Mouse (Mus musculus) MEL (cell line): ENCODE data around the gene Pou3f1. TPM values are rescaled to one million over a fixed set of nuclear protein-coding genes. Genes with fewer than 3 reads are reported as not detected.

Source experiments
- DNase-seq: peaks from one replicate; pipeline ENCODE4 v3.0.0; 2011; ENCODE audit warnings: low read depth, low spot score
- H3K27ac ChIP-seq: 2 replicates; pipeline ENCODE4 v1.5.1; 2012; ENCODE audit warnings: low read depth, mild to moderate bottlenecking, control low read depth, low read length, moderate library complexity; ENCODE audit not compliant: control insufficient read depth
- H3K27me3 ChIP-seq, 2 experiments: fragments of 150-350 bp in 1 of 2; sonication (generic) in 1 of 2; 2 replicates each; pipeline ENCODE4 v1.6.1; 2012; ENCODE audit warnings: low read length in 2 of 2, mild to moderate bottlenecking in 2 of 2, improper control_type of control experiment in 1 of 2, moderate library complexity in 1 of 2; ENCODE audit not compliant: insufficient read depth in 2 of 2, control insufficient read depth in 1 of 2
- H3K36me3 ChIP-seq, 2 experiments: 2 replicates each; pipeline ENCODE4 v1.6.1; 2012 to 2014; ENCODE audit warnings: low read length in 2 of 2, improper control_type of control experiment in 1 of 2, inconsistent platforms in 1 of 2, mild to moderate bottlenecking in 1 of 2; ENCODE audit not compliant: insufficient read depth in 2 of 2, control insufficient read depth in 1 of 2
- H3K4me1 ChIP-seq, 2 experiments: fragments of 150-350 bp in 1 of 2; sonication (generic) in 1 of 2; 2 replicates each; pipeline ENCODE4 v1.6.1; 2012; ENCODE audit warnings: low read length in 2 of 2, improper control_type of control experiment in 1 of 2, mild to moderate bottlenecking in 1 of 2; ENCODE audit not compliant: insufficient read depth in 2 of 2, control insufficient read depth in 1 of 2
- H3K4me3 ChIP-seq, 2 experiments: fragments of 150-350 bp in 1 of 2; sonication (generic) in 1 of 2; 2 replicates each; pipeline ENCODE4 v1.5.1; 2012; ENCODE audit warnings: low read depth in 2 of 2, low read length in 2 of 2, mild to moderate bottlenecking in 2 of 2, moderate library complexity in 2 of 2, control low read depth in 1 of 2, improper control_type of control experiment in 1 of 2; ENCODE audit not compliant: control insufficient read depth in 1 of 2, insufficient read depth in 1 of 2
- H3K79me2 ChIP-seq: 2 replicates; pipeline ENCODE4 v1.6.1; 2012; ENCODE audit warnings: mild to moderate bottlenecking, low read length, moderate library complexity; ENCODE audit not compliant: control insufficient read depth, poor library complexity, insufficient read depth
- H3K9ac ChIP-seq: 2 replicates; pipeline ENCODE4 v1.6.1; 2012; ENCODE audit warnings: low read depth, mild to moderate bottlenecking, control low read depth, low read length, moderate library complexity; ENCODE audit not compliant: control insufficient read depth, poor library complexity, severe bottlenecking
- H3K9me3 ChIP-seq: fragments of 150-350 bp; sonication (generic); replicated peaks from 2 replicates; pipeline ENCODE4 v1.6.1; 2012; ENCODE audit warnings: mild to moderate bottlenecking, low read length, improper control_type of control experiment, moderate library complexity; ENCODE audit not compliant: insufficient read depth
- BHLHE40 ChIP-seq: IDR thresholded peaks from 2 replicates; pipeline ENCODE4 v1.6.1; 2012; ENCODE audit warnings: low read depth, mild to moderate bottlenecking, inconsistent platforms, low read length, improper control_type of control experiment, borderline replicate concordance
- CTCF ChIP-seq, 3 experiments: IDR thresholded peaks in 2 of 3; conservative IDR thresholded peaks in 1 of 3; 2 replicates each; pipeline ENCODE4 v1.5.1; 2011 to 2012; ENCODE audit warnings: low read length in 3 of 3, low read depth in 2 of 3, mild to moderate bottlenecking in 2 of 3, improper control_type of control experiment in 1 of 3, inconsistent platforms in 1 of 3, mixed read lengths in 1 of 3, moderate library complexity in 1 of 3; ENCODE audit not compliant: control insufficient read depth in 1 of 3, insufficient read depth in 1 of 3, poor library complexity in 1 of 3, severe bottlenecking in 1 of 3
- GABPA ChIP-seq: IDR thresholded peaks from 2 replicates; pipeline ENCODE4 v1.6.1; 2012; ENCODE audit warnings: low read depth, mild to moderate bottlenecking, inconsistent platforms, low read length, improper control_type of control experiment, moderate library complexity
- JUND ChIP-seq: IDR thresholded peaks from 2 replicates; pipeline ENCODE4 v1.6.1; 2011; ENCODE audit warnings: low read depth, mild to moderate bottlenecking, improper control_type of control experiment, low read length
- KAT2A ChIP-seq: conservative IDR thresholded peaks from 2 replicates; pipeline ENCODE4 v1.6.1; 2012; ENCODE audit warnings: low read depth, low read length, improper control_type of control experiment, inconsistent platforms
- MEF2A ChIP-seq: IDR thresholded peaks from 2 replicates; pipeline ENCODE4 v1.6.1; 2014; ENCODE audit warnings: low read depth, mild to moderate bottlenecking, inconsistent platforms, low read length, improper control_type of control experiment; ENCODE audit not compliant: poor library complexity, insufficient replicate concordance, severe bottlenecking; ENCODE audit errors: extremely low read depth
- MXI1 ChIP-seq: IDR thresholded peaks from 2 replicates; pipeline ENCODE4 v1.6.1; 2011; ENCODE audit warnings: mild to moderate bottlenecking, low read depth, low read length, improper control_type of control experiment
- MYC ChIP-seq: IDR thresholded peaks from 2 replicates; pipeline ENCODE4 v1.6.1; 2011; ENCODE audit warnings: low read depth, mild to moderate bottlenecking, low read length, improper control_type of control experiment, moderate library complexity
- NELFE ChIP-seq: IDR thresholded peaks from 2 replicates; pipeline ENCODE4 v1.6.1; 2011; ENCODE audit warnings: low read depth, low read length, improper control_type of control experiment
- NRF1 ChIP-seq: IDR thresholded peaks from 2 replicates; pipeline ENCODE4 v1.6.1; 2014; ENCODE audit warnings: low read depth, mild to moderate bottlenecking, inconsistent platforms, low read length, improper control_type of control experiment, moderate library complexity; ENCODE audit not compliant: poor library complexity, insufficient read depth, severe bottlenecking
- POLR2AphosphoS2 ChIP-seq: IDR thresholded peaks from 2 replicates; pipeline ENCODE4 v1.6.1; 2011; ENCODE audit warnings: low read length, improper control_type of control experiment
- RCOR1 ChIP-seq: IDR thresholded peaks from 2 replicates; pipeline ENCODE4 v1.6.1; 2012; ENCODE audit warnings: low read depth, mild to moderate bottlenecking, inconsistent platforms, low read length, improper control_type of control experiment
- TAL1 ChIP-seq: IDR thresholded peaks from 2 replicates; pipeline ENCODE4 v1.6.1; 2012; ENCODE audit warnings: mild to moderate bottlenecking, inconsistent platforms, low read length, moderate library complexity, mixed read lengths
- TBP ChIP-seq: IDR thresholded peaks from 2 replicates; pipeline ENCODE4 v1.8.0; 2011; ENCODE audit warnings: low read depth, low read length, improper control_type of control experiment
- TCF12 ChIP-seq: IDR thresholded peaks from 2 replicates; pipeline ENCODE4 v1.6.1; 2014; ENCODE audit warnings: low read depth, mild to moderate bottlenecking, inconsistent platforms, low read length, improper control_type of control experiment, moderate library complexity
- UBTF ChIP-seq: IDR thresholded peaks from 2 replicates; pipeline ENCODE4 v1.6.1; 2012; ENCODE audit warnings: low read depth, mild to moderate bottlenecking, inconsistent platforms, low read length, improper control_type of control experiment, moderate library complexity, borderline replicate concordance; ENCODE audit not compliant: insufficient read depth
- ZKSCAN1 ChIP-seq: IDR thresholded peaks from 2 replicates; pipeline ENCODE4 v1.6.1; 2012; ENCODE audit warnings: low read depth, mild to moderate bottlenecking, inconsistent platforms, low read length, improper control_type of control experiment, moderate library complexity
- polyA plus RNA-seq, 2 experiments: library from polyadenylated mRNA; stranded (reverse) in 1 of 2; unstranded in 1 of 2; fragments of >175 nt in 1 of 2; fragments of >200 nt in 1 of 2; gene quantifications; 2 replicates each; pipeline versions ENCODE4 v1.2.1 to v1.2.4; 2012; ENCODE audit warnings: low replicate concordance in 2 of 2, low read depth in 1 of 2; ENCODE audit not compliant: insufficient read length in 2 of 2, insufficient read depth in 1 of 2, missing spikeins in 1 of 2
- total RNA-seq: library from RNA; depleted of rRNA; stranded (reverse); fragments of 300-350 nt; gene quantifications from 2 replicates; pipeline ENCODE4 v1.2.3, GENCODE M21; 2012

Pou3f1 gene
- total and polyA plus RNA-seq, 3 experiments = not detected

GRCm38 (mm10) chr4:124672347-124673320 lies 16.0 kb downstream of the Pou3f1 start:
- H3K9me3 ChIP-seq = no peaks in the 10 kb centered on the region
- H3K79me2 ChIP-seq = no peaks in the 10 kb centered on the region
- no peak overlapping the region for H3K27ac ChIP-seq
- H3K9ac ChIP-seq = no peak overlapping the region
- no peak for TF ChIP-seq UBTF
- no peak for TF ChIP-seq TCF12
- TF ChIP-seq RCOR1 = no peak
- TF ChIP-seq NELFE = no peak
- no peak for DNase-seq
- no peaks in the 10 kb centered on the region for H3K27me3 ChIP-seq
- no peak overlapping the region for H3K4me3 ChIP-seq
- H3K36me3 ChIP-seq = no peaks in the 10 kb centered on the region
- H3K4me1 ChIP-seq = no peaks in the 10 kb centered on the region

GRCm38 (mm10) chr4:124674334-124675032 lies 17.9 kb downstream of the Pou3f1 start:
- no peak overlapping the region for H3K9ac ChIP-seq
- H3K4me3 ChIP-seq = no peak overlapping the region
- no peak for DNase-seq
- H3K27me3 ChIP-seq = no peaks in the 10 kb centered on the region
- H3K9me3 ChIP-seq = no peaks in the 10 kb centered on the region
- no peaks in the 10 kb centered on the region for H3K4me1 ChIP-seq
- no peak for TF ChIP-seq JUND
- no peak for TF ChIP-seq TAL1
- TF ChIP-seq CTCF (IDR thresholded peaks at IDR 0.05 in 2 of 3, conservative IDR thresholded peaks at IDR 0.05 in 1 of 3; ENCODE audit: control insufficient read depth in 1 of 3, insufficient read depth in 1 of 3, low read depth in 2 of 3, low read length in 3 of 3, poor library complexity in 1 of 3, severe bottlenecking in 1 of 3) = no peak
- no peak for TF ChIP-seq GABPA
- no peak for TF ChIP-seq UBTF
- TF ChIP-seq NRF1 = no peak
- TF ChIP-seq BHLHE40 = no peak
- TF ChIP-seq MYC = no peak
- TF ChIP-seq KAT2A = no peak
- TF ChIP-seq MEF2A = no peak
- TF ChIP-seq ZKSCAN1 = no peak
- TF ChIP-seq RCOR1 = no peak
- TF ChIP-seq TBP = no peak
- TF ChIP-seq POLR2AphosphoS2 = no peak
- no peak for TF ChIP-seq MXI1
- no peak overlapping the region for H3K27ac ChIP-seq
- H3K79me2 ChIP-seq = no peaks in the 10 kb centered on the region
- H3K36me3 ChIP-seq = no peaks in the 10 kb centered on the region
